Mouse (Mus musculus): Measurements from ENCODE around the gene Htra2. TPM values are rescaled to one million over a fixed set of nuclear protein-coding genes. Genes with fewer than 3 reads are reported as not detected.

Htra2 gene
- 68.5 and 70.4 TPM in 2 replicates for polyA plus RNA-seq (2015; fragmentation: Nextera tagmentation; extraction: Ambion mirVana)

GRCm38 (mm10) chr6:83054871-83055431 lies at the start of gene Htra2:
Gene Htra2 (minus strand): TSS chr6:83055273.
- peak; percentile 18 for ATAC-seq (replicated peaks; ENCODE audit: low FRiP score, low read depth)
- WGBS: 0% methylated on average over 47 of the region's 50 CpGs
- H3K4me2 ChIP-seq (ENCODE audit: low read length): peak within 1 kb of the TSS; percentile 88
- peaks cover 20% of the 10 kb centered on the region for H3K4me1 ChIP-seq (replicated peaks; ENCODE audit: insufficient read depth, low read length)
- peak within 1 kb of the TSS; percentile 93 for H3K27ac ChIP-seq
- H3K9me3 ChIP-seq (replicated peaks; ENCODE audit: low read length): no peaks in the 10 kb centered on the region
- peak within 1 kb of the TSS; percentile 93 for H3K9ac ChIP-seq (ENCODE audit: low read depth, low read length)
- peaks cover 10% of the 10 kb centered on the region; the same call in 1 of the 2 replicates for H3K36me3 ChIP-seq (ENCODE audit: insufficient read depth, low read length)
- peak; percentile 56 for TF ChIP-seq CTCF (IDR thresholded peaks at IDR 0.05; ENCODE audit: low read depth)
- peak within 1 kb of the TSS; percentile 85 for H3K4me3 ChIP-seq (replicated peaks; ENCODE audit: low read depth, low read length)
- peak; percentile 45 for DNase-seq (ENCODE audit: low spot score)
- no peaks in the 10 kb centered on the region for H3K27me3 ChIP-seq (ENCODE audit: insufficient read depth, low read length)

- Histone ChIP-seq H3K4me2 (ENCODE audit: low read length) (no peak overlapping the region), H3K9ac (ENCODE audit: low read depth, low read length) (no peak overlapping the region), H3K4me3 (replicated peaks; ENCODE audit: low read depth, low read length) (no peak overlapping the region), H3K4me1 (replicated peaks; ENCODE audit: insufficient read depth, low read length) (peaks cover 19% of the 10 kb centered on the region), H3K27ac (no peak overlapping the region), H3K27me3 (ENCODE audit: insufficient read depth, low read length) (no peaks in the 10 kb centered on the region), H3K9me3 (replicated peaks; ENCODE audit: low read length) (no peaks in the 10 kb centered on the region), H3K36me3 (ENCODE audit: insufficient read depth, low read length) (no peaks in the 10 kb centered on the region)
- DNase-seq (ENCODE audit: low spot score): no peak
- 71% methylated on average over 4 of the region's 4 CpGs for WGBS
- TF ChIP-seq CTCF (IDR thresholded peaks at IDR 0.05; ENCODE audit: low read depth): no peak
- no peak for ATAC-seq (replicated peaks; ENCODE audit: low FRiP score, low read depth)
These were observed 49.1 kb upstream of the Htra2 start for GRCm38 (mm10) chr6:83104158-83104557.

- Histone ChIP-seq H3K9ac (ENCODE audit: low read depth, low read length) (peak overlapping the region; percentile 81), H3K36me3 (ENCODE audit: insufficient read depth, low read length) (no peaks in the 10 kb centered on the region), H3K4me3 (replicated peaks; ENCODE audit: low read depth, low read length) (no peak overlapping the region), H3K4me2 (ENCODE audit: low read length) (peak overlapping the region; percentile 81; the same call in 1 of the 2 replicates), H3K27ac (no peak overlapping the region), H3K27me3 (ENCODE audit: insufficient read depth, low read length) (no peaks in the 10 kb centered on the region), H3K4me1 (replicated peaks; ENCODE audit: insufficient read depth, low read length) (peaks cover 19% of the 10 kb centered on the region), H3K9me3 (replicated peaks; ENCODE audit: low read length) (no peaks in the 10 kb centered on the region)
- WGBS: 58% methylated on average over 11 of the region's 11 CpGs
- DNase-seq (ENCODE audit: low spot score) (no peak), ATAC-seq (replicated peaks; ENCODE audit: low FRiP score, low read depth) (no peak)
- no peak for TF ChIP-seq CTCF (IDR thresholded peaks at IDR 0.05; ENCODE audit: low read depth)
These were observed 48.1 kb upstream of the Htra2 start for GRCm38 (mm10) chr6:83103130-83103650.

- H3K9ac ChIP-seq (ENCODE audit: low read depth, low read length): peak overlapping the region; percentile 81
- ATAC-seq (replicated peaks; ENCODE audit: low FRiP score, low read depth): peak; percentile 67
- H3K27me3 ChIP-seq (ENCODE audit: insufficient read depth, low read length): no peaks in the 10 kb centered on the region
- TF ChIP-seq CTCF (IDR thresholded peaks at IDR 0.05; ENCODE audit: low read depth): peak; percentile 69
- no peaks in the 10 kb centered on the region for H3K36me3 ChIP-seq (ENCODE audit: insufficient read depth, low read length)
- under 1% methylated on average over 63 of the region's 74 CpGs for WGBS
- H3K4me1 ChIP-seq (replicated peaks; ENCODE audit: insufficient read depth, low read length): peaks cover 19% of the 10 kb centered on the region
- H3K27ac ChIP-seq: peak overlapping the region; percentile 83
- no peaks in the 10 kb centered on the region for H3K9me3 ChIP-seq (replicated peaks; ENCODE audit: low read length)
- peak overlapping the region; percentile 81 for H3K4me2 ChIP-seq (ENCODE audit: low read length)
- peak overlapping the region; percentile 71 for H3K4me3 ChIP-seq (replicated peaks; ENCODE audit: low read depth, low read length)
- peak; percentile 80 for DNase-seq (ENCODE audit: low spot score)
These were observed 46.8 kb upstream of the Htra2 start for GRCm38 (mm10) chr6:83101688-83102556.

GRCm38 (mm10) chr6:83101316-83101687 lies 46.2 kb upstream of the Htra2 start, which contains the start of the genes Ccdc142 and Gm42688:
Gene Ccdc142 (plus strand): TSS chr6:83101601.
Gene Gm42688 (plus strand): TSS chr6:83101617.
- peak; percentile 88 for ATAC-seq (replicated peaks; ENCODE audit: low FRiP score, low read depth)
- Histone ChIP-seq H3K36me3 (ENCODE audit: insufficient read depth, low read length) (no peaks in the 10 kb centered on the region), H3K9me3 (replicated peaks; ENCODE audit: low read length) (no peaks in the 10 kb centered on the region), H3K27ac (peak within 1 kb of the TSS; percentile 83), H3K4me2 (ENCODE audit: low read length) (peak within 1 kb of the TSS; percentile 81), H3K27me3 (ENCODE audit: insufficient read depth, low read length) (no peaks in the 10 kb centered on the region), H3K4me3 (replicated peaks; ENCODE audit: low read depth, low read length) (peak within 1 kb of the TSS; percentile 71), H3K4me1 (replicated peaks; ENCODE audit: insufficient read depth, low read length) (peaks cover 19% of the 10 kb centered on the region), H3K9ac (ENCODE audit: low read depth, low read length) (peak within 1 kb of the TSS; percentile 81)
- under 1% methylated on average over 25 of the region's 25 CpGs for WGBS
- DNase-seq (ENCODE audit: low spot score): peak; percentile 96
- TF ChIP-seq CTCF (IDR thresholded peaks at IDR 0.05; ENCODE audit: low read depth): peak; percentile 74

- DNase-seq (ENCODE audit: low spot score): peak; percentile 89
These were observed 43.3 kb upstream of the Htra2 start for GRCm38 (mm10) chr6:83098411-83098810.

More at GRCm38 (mm10) chr6:83098411-83098810, 43.3 kb upstream of the Htra2 start:
- Histone ChIP-seq H3K4me2 (ENCODE audit: low read length) (no peak overlapping the region), H3K4me3 (replicated peaks; ENCODE audit: low read depth, low read length) (no peak overlapping the region), H3K27me3 (ENCODE audit: insufficient read depth, low read length) (no peaks in the 10 kb centered on the region), H3K9ac (ENCODE audit: low read depth, low read length) (no peak overlapping the region), H3K36me3 (ENCODE audit: insufficient read depth, low read length) (no peaks in the 10 kb centered on the region), H3K9me3 (replicated peaks; ENCODE audit: low read length) (no peaks in the 10 kb centered on the region), H3K27ac (0 out of 2 replicates have a peak overlapping the region, but pooled peaks have one; percentile 5), H3K4me1 (replicated peaks; ENCODE audit: insufficient read depth, low read length) (peaks cover 18% of the 10 kb centered on the region)
- no peak for ATAC-seq (replicated peaks; ENCODE audit: low FRiP score, low read depth)
- no peak for TF ChIP-seq CTCF (IDR thresholded peaks at IDR 0.05; ENCODE audit: low read depth)
- WGBS: 13% methylated on average over 2 of the region's 2 CpGs

All from kidney, postnatal 0 days (tissue).